Mouse (Mus musculus) heart, postnatal 0 days (tissue): ENCODE results near the gene Ager.

ENCODE experiments used
- CTCF ChIP-seq: IDR thresholded peaks from 2 replicates; pipeline ENCODE4 v1.5.1; 2016; ENCODE audit warnings: antibody characterized with exemption, control low read depth, low read depth
- EP300 ChIP-seq: IDR thresholded peaks from 2 replicates; pipeline ENCODE4 v1.6.1; 2016; ENCODE audit warnings: antibody characterized with exemption, low read depth

GRCm38 (mm10) chr17:34629796-34630603 is 32.3 kb downstream of the Ager start:
- TF ChIP-seq EP300 (no peak), CTCF (no peak)
